Mouse (Mus musculus) lung, adult 2 months (tissue): ENCODE measurements at regions not wholly inside any gene's neighbourhood (a gene's known extent, or its start where the extent isn't known, plus 50 kb on each side); places are given as distances from the start of the nearest gene placed in this dataset.

ENCODE experiments used
- DNase-seq: peaks from one replicate; pipeline ENCODE4 v3.0.0; 2022
- H3K4me1 ChIP-seq: fragments of 200-500 bp; 2 replicates; pipeline ENCODE4 v1.6.1; 2011; ENCODE audit warnings: low read length; ENCODE audit not compliant: control insufficient read depth, insufficient read depth
- H3K4me3 ChIP-seq: fragments of 200-500 bp; replicated peaks from 2 replicates; pipeline ENCODE3; 2011; ENCODE audit warnings: low read depth, mild to moderate bottlenecking, control low read depth, low read length; ENCODE audit errors: extremely low read depth
- CTCF ChIP-seq: fragments of 200-500 bp; IDR thresholded peaks from 2 replicates; pipeline ENCODE4 v1.5.1; 2011; ENCODE audit warnings: mild to moderate bottlenecking, low read length, control low read depth; ENCODE audit not compliant: insufficient read depth
- POLR2A ChIP-seq: fragments of 200-500 bp; IDR thresholded peaks from 2 replicates; pipeline ENCODE4 v1.6.1; 2011; ENCODE audit warnings: low read depth, mild to moderate bottlenecking, control low read depth, low read length, borderline replicate concordance; ENCODE audit errors: extremely low read depth
- whole genome bisulfite sequencing: fragments of 180-500 bp; shearing (Covaris S2); methylation state at CpG from one replicate; pipeline ENCODE4 v1.1.7; 2018; 5-methylcytosine and 5-hydroxymethylcytosine counted together

GRCm38 (mm10) chr6:12260325-12261076 lies 352.9 kb downstream of the Phf14 start:
- 40% methylated on average over 9 of the region's 9 CpGs for WGBS
- no peaks in the 10 kb centered on the region for H3K4me1 ChIP-seq
- no peak for DNase-seq
- TF ChIP-seq POLR2A (no peak), CTCF (0 out of 2 replicates have a peak, but pooled peaks have one; percentile 16)
- H3K4me3 ChIP-seq: no peak overlapping the region
